Mouse (Mus musculus): ENCODE measurements at regions not wholly inside any gene's neighbourhood (a gene's known extent, or its start where the extent isn't known, plus 50 kb on each side); places are given as distances from the start of the nearest gene placed in this dataset.

GRCm38 (mm10) chr17:79454526-79454925, 99.6 kb upstream of the Cdc42ep3 start:
- in situ Hi-C loops (cut with MboI; ENCODE audit: low sequenced_read_pairs in 2 of 2, unreplicated experiment in 2 of 2): no loop called here
- no peak for DNase-seq (ENCODE audit: low read depth, low spot score)
- Histone ChIP-seq H3K36me3 (ENCODE audit: control insufficient read depth, insufficient read depth, low read length, poor library complexity, severe bottlenecking) (no peaks in the 10 kb centered on the region), H3K9me3 (ENCODE audit: control insufficient read depth, insufficient read depth, low read depth, low read length) (0 out of 2 replicates have a peak, but pooled peaks cover 2% of the 10 kb centered on the region), H3K9ac (ENCODE audit: insufficient read depth, low read depth, low read length, poor library complexity, severe bottlenecking) (no peak overlapping the region), H3K4me3 (ENCODE audit: insufficient read depth in 1 of 2, low read depth in 1 of 2, low read length in 2 of 2, poor library complexity in 1 of 2, severe bottlenecking in 1 of 2) (no peak overlapping the region), H3K4me1 (ENCODE audit: control insufficient read depth in 2 of 2, insufficient read depth in 2 of 2, low read length in 2 of 2, poor library complexity in 1 of 2) (no peaks in the 10 kb centered on the region), H3K27ac (ENCODE audit: insufficient read depth, low read depth, low read length, poor library complexity, severe bottlenecking) (no peak overlapping the region)
- TF ChIP-seq MAFK (IDR thresholded peaks at IDR 0.05; ENCODE audit: insufficient read depth, low read depth, low read length): no peak
- no peak for TF ChIP-seq ZNF384 (IDR thresholded peaks at IDR 0.05; ENCODE audit: low read depth, low read length)
- TF ChIP-seq CHD2 (IDR thresholded peaks at IDR 0.05; ENCODE audit: low read depth, low read length): no peak
- no peak for TF ChIP-seq HCFC1 (IDR thresholded peaks at IDR 0.05; ENCODE audit: borderline replicate concordance, insufficient read depth, low read length)
- no peak for TF ChIP-seq ZC3H11A (IDR thresholded peaks at IDR 0.05; ENCODE audit: borderline replicate concordance, low read depth, low read length)

- Histone ChIP-seq H3K4me3 (ENCODE audit: insufficient read depth in 1 of 2, low read depth in 1 of 2, low read length in 2 of 2, poor library complexity in 1 of 2, severe bottlenecking in 1 of 2) (no peak overlapping the region), H3K36me3 (ENCODE audit: control insufficient read depth, insufficient read depth, low read length, poor library complexity, severe bottlenecking) (no peaks in the 10 kb centered on the region), H3K27ac (ENCODE audit: insufficient read depth, low read depth, low read length, poor library complexity, severe bottlenecking) (no peak overlapping the region), H3K9ac (ENCODE audit: insufficient read depth, low read depth, low read length, poor library complexity, severe bottlenecking) (no peak overlapping the region), H3K9me3 (ENCODE audit: control insufficient read depth, insufficient read depth, low read depth, low read length) (0 out of 2 replicates have a peak, but pooled peaks cover 2% of the 10 kb centered on the region), H3K4me1 (ENCODE audit: control insufficient read depth in 2 of 2, insufficient read depth in 2 of 2, low read length in 2 of 2, poor library complexity in 1 of 2) (no peaks in the 10 kb centered on the region)
- in situ Hi-C loops (cut with MboI; ENCODE audit: low sequenced_read_pairs in 2 of 2, unreplicated experiment in 2 of 2): no loop called here
- DNase-seq (ENCODE audit: low read depth, low spot score): no peak
- TF ChIP-seq CHD2 (IDR thresholded peaks at IDR 0.05; ENCODE audit: low read depth, low read length): no peak
Measured at GRCm38 (mm10) chr17:79455229-79455628, 100.3 kb upstream of the Cdc42ep3 start.

- H3K36me3 ChIP-seq (ENCODE audit: control insufficient read depth, insufficient read depth, low read length, poor library complexity, severe bottlenecking): no peaks in the 10 kb centered on the region
- no peak overlapping the region for H3K27ac ChIP-seq (ENCODE audit: insufficient read depth, low read depth, low read length, poor library complexity, severe bottlenecking)
- DNase-seq (ENCODE audit: low read depth, low spot score): no peak
- no peaks in the 10 kb centered on the region for H3K4me1 ChIP-seq (ENCODE audit: control insufficient read depth in 2 of 2, insufficient read depth in 2 of 2, low read length in 2 of 2, poor library complexity in 1 of 2)
- H3K9me3 ChIP-seq (ENCODE audit: control insufficient read depth, insufficient read depth, low read depth, low read length): 0 out of 2 replicates have a peak, but pooled peaks cover 2% of the 10 kb centered on the region
- in situ Hi-C loops (cut with MboI; ENCODE audit: low sequenced_read_pairs in 2 of 2, unreplicated experiment in 2 of 2): no loop called here
- H3K4me3 ChIP-seq (ENCODE audit: insufficient read depth in 1 of 2, low read depth in 1 of 2, low read length in 2 of 2, poor library complexity in 1 of 2, severe bottlenecking in 1 of 2): no peak overlapping the region
- H3K9ac ChIP-seq (ENCODE audit: insufficient read depth, low read depth, low read length, poor library complexity, severe bottlenecking): no peak overlapping the region
- TF ChIP-seq MAFK (IDR thresholded peaks at IDR 0.05; ENCODE audit: insufficient read depth, low read depth, low read length) (no peak), HCFC1 (IDR thresholded peaks at IDR 0.05; ENCODE audit: borderline replicate concordance, insufficient read depth, low read length) (no peak), ZNF384 (IDR thresholded peaks at IDR 0.05; ENCODE audit: low read depth, low read length) (no peak), CHD2 (IDR thresholded peaks at IDR 0.05; ENCODE audit: low read depth, low read length) (no peak), ZC3H11A (IDR thresholded peaks at IDR 0.05; ENCODE audit: borderline replicate concordance, low read depth, low read length) (no peak)
Measured at GRCm38 (mm10) chr17:79457636-79458035, 102.7 kb upstream of the Cdc42ep3 start.

- no peak for DNase-seq (ENCODE audit: low read depth, low spot score)
- no peak overlapping the region for H3K27ac ChIP-seq (ENCODE audit: insufficient read depth, low read depth, low read length, poor library complexity, severe bottlenecking)
- in situ Hi-C loops (cut with MboI; ENCODE audit: low sequenced_read_pairs in 2 of 2, unreplicated experiment in 2 of 2): no loop called here
- no peaks in the 10 kb centered on the region for H3K4me1 ChIP-seq (ENCODE audit: control insufficient read depth in 2 of 2, insufficient read depth in 2 of 2, low read length in 2 of 2, poor library complexity in 1 of 2)
- no peaks in the 10 kb centered on the region for H3K9me3 ChIP-seq (ENCODE audit: control insufficient read depth, insufficient read depth, low read depth, low read length)
- TF ChIP-seq CHD2 (IDR thresholded peaks at IDR 0.05; ENCODE audit: low read depth, low read length) (no peak), MAFK (IDR thresholded peaks at IDR 0.05; ENCODE audit: insufficient read depth, low read depth, low read length) (no peak), ZC3H11A (IDR thresholded peaks at IDR 0.05; ENCODE audit: borderline replicate concordance, low read depth, low read length) (no peak), ZNF384 (IDR thresholded peaks at IDR 0.05; ENCODE audit: low read depth, low read length) (no peak), HCFC1 (IDR thresholded peaks at IDR 0.05; ENCODE audit: borderline replicate concordance, insufficient read depth, low read length) (no peak)
- no peak overlapping the region for H3K4me3 ChIP-seq (ENCODE audit: insufficient read depth in 1 of 2, low read depth in 1 of 2, low read length in 2 of 2, poor library complexity in 1 of 2, severe bottlenecking in 1 of 2)
- no peaks in the 10 kb centered on the region for H3K36me3 ChIP-seq (ENCODE audit: control insufficient read depth, insufficient read depth, low read length, poor library complexity, severe bottlenecking)
- no peak overlapping the region for H3K9ac ChIP-seq (ENCODE audit: insufficient read depth, low read depth, low read length, poor library complexity, severe bottlenecking)
Measured at GRCm38 (mm10) chr17:79461681-79462091, 106.8 kb upstream of the Cdc42ep3 start.

GRCm38 (mm10) chr17:79463074-79463694, 108.3 kb upstream of the Cdc42ep3 start:
- Histone ChIP-seq H3K4me3 (ENCODE audit: insufficient read depth in 1 of 2, low read depth in 1 of 2, low read length in 2 of 2, poor library complexity in 1 of 2, severe bottlenecking in 1 of 2) (no peak overlapping the region), H3K4me1 (ENCODE audit: control insufficient read depth in 2 of 2, insufficient read depth in 2 of 2, low read length in 2 of 2, poor library complexity in 1 of 2) (no peaks in the 10 kb centered on the region), H3K9ac (ENCODE audit: insufficient read depth, low read depth, low read length, poor library complexity, severe bottlenecking) (no peak overlapping the region), H3K27ac (ENCODE audit: insufficient read depth, low read depth, low read length, poor library complexity, severe bottlenecking) (no peak overlapping the region), H3K36me3 (ENCODE audit: control insufficient read depth, insufficient read depth, low read length, poor library complexity, severe bottlenecking) (no peaks in the 10 kb centered on the region), H3K9me3 (ENCODE audit: control insufficient read depth, insufficient read depth, low read depth, low read length) (no peaks in the 10 kb centered on the region)
- TF ChIP-seq HCFC1 (IDR thresholded peaks at IDR 0.05; ENCODE audit: borderline replicate concordance, insufficient read depth, low read length) (no peak), ZC3H11A (IDR thresholded peaks at IDR 0.05; ENCODE audit: borderline replicate concordance, low read depth, low read length) (no peak), CHD2 (IDR thresholded peaks at IDR 0.05; ENCODE audit: low read depth, low read length) (no peak), MAFK (IDR thresholded peaks at IDR 0.05; ENCODE audit: insufficient read depth, low read depth, low read length) (no peak), ZNF384 (IDR thresholded peaks at IDR 0.05; ENCODE audit: low read depth, low read length) (no peak)
- in situ Hi-C loops (cut with MboI; ENCODE audit: low sequenced_read_pairs in 2 of 2, unreplicated experiment in 2 of 2): no loop called here
- no peak for DNase-seq (ENCODE audit: low read depth, low spot score)

Measured in ES-E14 (cell line).